Mouse (Mus musculus) stomach, postnatal 0 days (tissue): ENCODE measurements at regions not wholly inside any gene's neighbourhood (a gene's known extent, or its start where the extent isn't known, plus 50 kb on each side); places are given as distances from the start of the nearest gene placed in this dataset.

ENCODE experiments used
- CTCF ChIP-seq: IDR thresholded peaks from 2 replicates; pipeline ENCODE4 v1.5.1; 2016; ENCODE audit warnings: antibody characterized with exemption, low read depth, mild to moderate bottlenecking, moderate library complexity
- EP300 ChIP-seq: optimal IDR thresholded peaks from 2 replicates; pipeline ENCODE3; 2016; ENCODE audit warnings: antibody characterized with exemption

- TF ChIP-seq CTCF (no peak), EP300 (no peak)
These were observed 354.4 kb downstream of the Edem1 start for GRCm38 (mm10) chr6:109182878-109183277.
